Mouse (Mus musculus): ENCODE measurements around the gene Tbl2.

DNA sequence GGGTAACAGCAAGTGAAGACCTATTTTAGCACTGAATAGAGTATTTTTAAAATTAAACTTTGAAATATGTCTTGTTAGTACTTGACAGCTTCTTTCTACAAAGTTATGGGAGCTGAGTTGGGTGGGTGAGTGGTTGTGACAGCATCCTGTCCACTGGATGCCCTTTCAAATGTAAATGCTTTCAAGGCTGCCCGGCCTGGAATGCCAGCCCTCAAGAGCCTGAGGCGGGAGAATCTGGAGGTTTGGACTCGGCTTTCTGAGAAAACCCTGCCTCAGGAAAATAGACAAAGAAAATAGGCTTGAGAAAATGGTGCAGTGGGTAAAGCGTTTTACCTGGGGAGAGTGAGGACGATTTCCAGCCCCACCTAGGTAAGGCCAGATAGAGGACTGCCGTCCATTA lies 32.3 kb downstream of the Tbl2 start:
- TF ChIP-seq CTCF (IDR thresholded peaks at IDR 0.05; ENCODE audit: control insufficient read depth, insufficient read depth, insufficient read length) (no peak), MYOD1 (IDR thresholded peaks at IDR 0.05; ENCODE audit: control insufficient read depth, insufficient read length, low read depth) (no peak), USF1 (IDR thresholded peaks at IDR 0.05; ENCODE audit: low read depth) (no peak), FOSL1 (IDR thresholded peaks at IDR 0.05; ENCODE audit: insufficient read depth, low read length, poor library complexity, severe bottlenecking) (no peak), MAX (IDR thresholded peaks at IDR 0.05) (no peak), MYOG (IDR thresholded peaks at IDR 0.05; ENCODE audit: control insufficient read depth, extremely low read depth, insufficient read length) (no peak), CEBPB (IDR thresholded peaks at IDR 0.05; ENCODE audit: low read depth) (no peak)
